ENCODE assay signal across 8 mouse cellular contexts in the genomic region with DNA sequence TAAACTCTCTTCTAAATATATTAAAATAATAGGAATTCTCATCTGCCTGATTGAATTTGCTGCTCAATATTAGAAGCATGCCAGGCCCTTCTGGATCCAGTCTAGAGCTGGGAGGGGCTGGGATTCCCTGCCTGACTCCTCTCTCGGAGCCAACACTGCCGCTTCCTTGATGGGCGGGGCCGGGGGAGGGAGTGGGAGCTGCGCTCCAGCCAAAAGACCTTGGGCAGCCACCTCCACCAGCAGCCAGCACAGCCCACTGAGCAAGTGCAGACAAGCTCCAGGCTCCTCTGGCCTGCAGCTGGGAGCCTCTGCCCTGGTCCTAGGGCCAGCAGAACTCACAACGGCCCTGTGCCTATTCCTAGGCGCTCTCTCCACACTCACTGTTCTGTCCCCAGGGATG.
DNase-seq lines count a peak whose midpoint lies in the region; ATAC-seq lines count a peak whose summit lies in the region.

No protein-coding gene starts in this region.

- no peak overlapping the region for H3K4me3 ChIP-seq in forebrain, embryonic 14.5 days (ENCODE audit: low read depth, low read length)
- H3K4me3 ChIP-seq in hindbrain, embryonic 15.5 days = no peak overlapping the region

- H3K4me1 ChIP-seq in forebrain, embryonic 14.5 days (ENCODE audit: control insufficient read depth, insufficient read depth, low read length) = peaks cover 10% of the 10 kb centered on the region; the same call in 1 of the 2 replicates
- peaks cover 9% of the 10 kb centered on the region; the same call in 1 of the 2 replicates for H3K4me1 ChIP-seq in hindbrain, embryonic 15.5 days (replicated peaks)

- H3K27me3 ChIP-seq in forebrain, embryonic 14.5 days (replicated peaks; ENCODE audit: control insufficient read depth, insufficient read depth, low read length) = 0 out of 2 replicates have a peak, but pooled peaks cover 3% of the 10 kb centered on the region
- peaks cover 5% of the 10 kb centered on the region; the same call in 1 of the 2 replicates for H3K27me3 ChIP-seq in hindbrain, embryonic 15.5 days

- 47% methylated on average over 7 of the region's 7 CpGs for WGBS in forebrain, embryonic 14.5 days
- 47% methylated on average over 7 of the region's 7 CpGs for WGBS in hindbrain, embryonic 15.5 days

- peak; percentile 64 for DNase-seq in urinary bladder, postnatal 14 days (ENCODE audit: low spot score)
- DNase-seq in urinary bladder, postnatal 25 days (ENCODE audit: low spot score) = no peak
- peak; percentile 63 for DNase-seq in forebrain, embryonic 14.5 days (ENCODE audit: low spot score)
- DNase-seq in lung, postnatal 25 days (ENCODE audit: low spot score) = peak; percentile 29
- no peak for DNase-seq in right cerebral cortex, adult 2 months (ENCODE audit: low spot score in 2 of 2)
- no peak for DNase-seq in spleen, adult 18-20 months

- no peaks in the 10 kb centered on the region for H3K36me3 ChIP-seq in forebrain, embryonic 14.5 days (ENCODE audit: control insufficient read depth, insufficient read depth, low read length)
- no peaks in the 10 kb centered on the region for H3K36me3 ChIP-seq in hindbrain, embryonic 15.5 days

- ATAC-seq in forebrain, embryonic 14.5 days = peak; percentile 64
- 0 out of 2 replicates have a peak, but pooled peaks have one; percentile 40 for ATAC-seq in hindbrain, embryonic 15.5 days (ENCODE audit: low FRiP score, low read depth)
- ATAC-seq in monocyte, adult 5-6 weeks (replicated peaks; ENCODE audit: insufficient number of reproducible peaks, low FRiP score, low TSS enrichment, poor library complexity, severe bottlenecking) = no peak

- H3K9me3 ChIP-seq in forebrain, embryonic 14.5 days (replicated peaks; ENCODE audit: control insufficient read depth, low read length) = no peaks in the 10 kb centered on the region
- H3K9me3 ChIP-seq in hindbrain, embryonic 15.5 days = no peaks in the 10 kb centered on the region

- H3K4me2 ChIP-seq in forebrain, embryonic 14.5 days (ENCODE audit: low read length) = no peak overlapping the region
- H3K4me2 ChIP-seq in hindbrain, embryonic 15.5 days = no peak overlapping the region

- peak overlapping the region; percentile 72; the same call in 1 of the 2 replicates for H3K27ac ChIP-seq in forebrain, embryonic 14.5 days (ENCODE audit: low read depth, low read length)
- H3K27ac ChIP-seq in hindbrain, embryonic 15.5 days (replicated peaks) = no peak overlapping the region

- 0 out of 2 replicates have a peak overlapping the region, but pooled peaks have one; percentile 25 for H3K9ac ChIP-seq in forebrain, embryonic 14.5 days (ENCODE audit: low read length)
- no peak overlapping the region for H3K9ac ChIP-seq in hindbrain, embryonic 15.5 days

Comparison
In these comparisons a context has a peak if more than half of its experiments do, and no peak if none do; other contexts are left out.
1. DNase-seq: peak in urinary bladder, postnatal 14 days (single experiment), forebrain, embryonic 14.5 days (single experiment) and lung, postnatal 25 days (single experiment); none in urinary bladder, postnatal 25 days (single experiment), right cerebral cortex, adult 2 months (0 of 2) and spleen, adult 18-20 months (0 of 2).